Mouse (Mus musculus): Measurements from ENCODE around the gene H2afv.

- TF ChIP-seq POLR2A (IDR thresholded peaks at IDR 0.05; ENCODE audit: control insufficient read depth, extremely low read depth, insufficient read depth, low read length, poor library complexity), result 0 out of 2 replicates have a peak, but pooled peaks have one; percentile 45
- no peak for TF ChIP-seq CTCF (IDR thresholded peaks at IDR 0.05; ENCODE audit: borderline replicate concordance, control insufficient read depth, extremely low read depth, insufficient read depth, low read length, poor library complexity)
Observed at GRCm38 (mm10) chr11:6416405-6417034, 27.7 kb downstream of the H2afv start.
